ENCODE assay signal across 10 mouse cellular contexts in the genomic region with DNA sequence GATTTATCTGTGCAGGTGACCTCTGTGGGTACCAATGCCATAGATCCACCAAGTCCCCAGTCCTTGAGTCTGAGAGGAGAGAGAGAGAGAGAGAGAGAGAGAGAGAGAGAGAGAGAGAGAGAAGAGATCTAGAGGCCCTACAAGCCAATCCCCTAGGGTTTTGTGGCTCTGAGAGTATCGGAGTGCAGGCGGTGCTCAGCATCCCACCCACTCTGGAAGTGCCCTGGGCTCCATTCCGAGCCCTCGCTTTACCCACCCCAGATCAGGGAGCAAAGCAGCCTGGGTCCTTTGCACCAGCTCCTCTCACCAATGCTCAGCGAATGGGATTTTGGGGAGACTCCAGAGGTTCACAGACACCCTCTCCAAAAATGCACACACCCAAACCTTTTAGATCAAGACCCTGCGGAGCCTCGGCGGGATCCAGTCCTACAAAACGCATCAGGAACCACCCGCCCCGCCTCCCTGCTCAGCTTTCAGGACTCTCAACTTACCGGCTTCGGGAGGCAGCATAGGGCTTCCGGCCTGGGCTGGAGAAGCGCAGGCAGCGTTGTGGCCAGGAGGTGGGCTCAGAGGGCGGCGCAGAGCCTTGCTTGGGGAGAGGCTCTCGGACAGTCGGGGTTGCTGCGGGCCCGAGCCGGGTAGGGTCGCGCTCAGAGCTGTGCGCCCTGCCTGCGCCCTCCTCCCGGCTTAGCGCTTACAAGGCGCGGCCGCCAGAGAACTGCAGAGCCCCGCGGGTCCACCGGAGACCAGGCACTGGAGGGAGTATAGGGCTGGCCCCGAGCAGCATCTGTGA. TPM values are rescaled to one million over a fixed set of nuclear protein-coding genes. Genes with fewer than 3 reads are reported as not detected.
DNase-seq lines count a peak whose midpoint lies in the region; ATAC-seq lines count a peak whose summit lies in the region.
"Had no signal": no experiment of that assay in that cellular context is flagged by ENCODE, and none has a peak within 500 bp of the region (broad histone marks: within the 10 kb centered on the region; RNA-seq: fewer than 3 reads in every experiment).

No protein-coding gene starts in this region.

- no peak overlapping the region for H3K9ac ChIP-seq in kidney, embryonic 15.5 days
- H3K9ac ChIP-seq in hindbrain, embryonic 16.5 days (ENCODE audit: low read depth, low read length), result no peak overlapping the region
- no peak overlapping the region for H3K9ac ChIP-seq in neural tube, embryonic 13.5 days

- no peaks in the 10 kb centered on the region for H3K36me3 ChIP-seq in kidney, embryonic 15.5 days
- no peaks in the 10 kb centered on the region for H3K36me3 ChIP-seq in embryonic facial prominence, embryonic 10.5 days (replicated peaks)
- H3K36me3 ChIP-seq in hindbrain, embryonic 16.5 days (ENCODE audit: control insufficient read depth, insufficient read depth, low read length), result no peaks in the 10 kb centered on the region
- no peaks in the 10 kb centered on the region for H3K36me3 ChIP-seq in neural tube, embryonic 13.5 days

- no peak for DNase-seq in kidney, adult 11 months
- peak; percentile 84 for DNase-seq in embryonic facial prominence, embryonic 10.5 days (ENCODE audit: low spot score)
- DNase-seq in thymus, postnatal 4 days, result no peak
- DNase-seq in layer of hippocampus, postnatal 36 days, result no peak
- no peak for DNase-seq in cerebellum, postnatal 14 days
- DNase-seq: cerebellum, adult 2 months; kidney, postnatal 36 days had no signal

- H3K4me1 ChIP-seq in kidney, embryonic 15.5 days, result peaks cover 39% of the 10 kb centered on the region
- peaks cover 66% of the 10 kb centered on the region for H3K4me1 ChIP-seq in embryonic facial prominence, embryonic 10.5 days
- peaks cover 10% of the 10 kb centered on the region for H3K4me1 ChIP-seq in hindbrain, embryonic 16.5 days (ENCODE audit: control insufficient read depth, insufficient read depth, low read depth, low read length)
- peaks cover 20% of the 10 kb centered on the region for H3K4me1 ChIP-seq in neural tube, embryonic 13.5 days (replicated peaks)

- peak; percentile 52; the same call in 1 of the 2 replicates for ATAC-seq in kidney, embryonic 15.5 days (replicated peaks; ENCODE audit: low FRiP score)
- ATAC-seq in hindbrain, embryonic 16.5 days, result no peak
- ATAC-seq in neural tube, embryonic 13.5 days (ENCODE audit: low read depth), result peak; percentile 59; the same call in 1 of the 2 replicates

- peak overlapping the region; percentile 57 for H3K4me2 ChIP-seq in kidney, embryonic 15.5 days
- H3K4me2 ChIP-seq in hindbrain, embryonic 16.5 days (ENCODE audit: low read length), result peak overlapping the region; percentile 31
- H3K4me2 ChIP-seq in neural tube, embryonic 13.5 days, result peak overlapping the region; percentile 22

- no peaks in the 10 kb centered on the region for H3K9me3 ChIP-seq in kidney, embryonic 15.5 days (replicated peaks)
- no peaks in the 10 kb centered on the region for H3K9me3 ChIP-seq in embryonic facial prominence, embryonic 10.5 days
- no peaks in the 10 kb centered on the region for H3K9me3 ChIP-seq in hindbrain, embryonic 16.5 days (ENCODE audit: control insufficient read depth, low read length)
- no peaks in the 10 kb centered on the region for H3K9me3 ChIP-seq in neural tube, embryonic 13.5 days

- H3K4me3 ChIP-seq in kidney, embryonic 15.5 days (replicated peaks), result peak overlapping the region; percentile 32
- peak overlapping the region; percentile 61 for H3K4me3 ChIP-seq in embryonic facial prominence, embryonic 10.5 days
- H3K4me3 ChIP-seq in hindbrain, embryonic 16.5 days (ENCODE audit: low read length), result no peak overlapping the region
- H3K4me3 ChIP-seq in neural tube, embryonic 13.5 days, result no peak overlapping the region

- WGBS in kidney, embryonic 15.5 days, result 1% methylated on average over 36 of the region's 36 CpGs
- under 1% methylated on average over 36 of the region's 36 CpGs for WGBS in embryonic facial prominence, embryonic 10.5 days
- under 1% methylated on average over 34 of the region's 36 CpGs for WGBS in hindbrain, embryonic 16.5 days
- WGBS in neural tube, embryonic 13.5 days, result under 1% methylated on average over 36 of the region's 36 CpGs

- peaks cover 100% of the 10 kb centered on the region for H3K27me3 ChIP-seq in kidney, embryonic 15.5 days
- peaks cover 100% of the 10 kb centered on the region for H3K27me3 ChIP-seq in embryonic facial prominence, embryonic 10.5 days (replicated peaks; ENCODE audit: low read depth, poor library complexity, severe bottlenecking)
- peaks cover 86% of the 10 kb centered on the region for H3K27me3 ChIP-seq in hindbrain, embryonic 16.5 days (replicated peaks; ENCODE audit: control insufficient read depth, insufficient read depth, low read length)
- peaks cover 100% of the 10 kb centered on the region for H3K27me3 ChIP-seq in neural tube, embryonic 13.5 days

- no peak overlapping the region for H3K27ac ChIP-seq in kidney, embryonic 15.5 days
- H3K27ac ChIP-seq in embryonic facial prominence, embryonic 10.5 days (replicated peaks), result peak overlapping the region; percentile 87
- no peak overlapping the region for H3K27ac ChIP-seq in hindbrain, embryonic 16.5 days (ENCODE audit: low read depth, low read length)
- no peak overlapping the region for H3K27ac ChIP-seq in neural tube, embryonic 13.5 days (replicated peaks)

RNA-seq across cellular contexts. Expression of a gene that starts 4.4 kb away (rescaled TPM):
- not detected in 2 replicates for polyA plus RNA-seq in kidney, embryonic 15.5 days (2015; fragmentation: Nextera tagmentation; extraction: Ambion mirVana)
- polyA plus RNA-seq in embryonic facial prominence, embryonic 10.5 days (2016; fragmentation: Nextera tagmentation; extraction: Ambion mirVana), result 8.8 and 13.1 TPM in 2 replicates
- polyA plus RNA-seq in hindbrain, embryonic 16.5 days (2015; fragmentation: Nextera tagmentation; extraction: Ambion mirVana), result 0.06 and 2.1 TPM in 2 replicates
- polyA plus RNA-seq in neural tube, embryonic 13.5 days (2015; fragmentation: Nextera tagmentation; extraction: Ambion mirVana), result 0.28 TPM in 1 of 2 replicates, not detected in the other
- total RNA-seq in layer of hippocampus, postnatal 36 days (2021), result under 1 TPM; 0.12 to 0.25 TPM

Comparison
In these comparisons a context has a peak if more than half of its experiments do, and no peak if none do; other contexts are left out.
1. H3K4me3 ChIP-seq: peak in kidney, embryonic 15.5 days (single experiment) and embryonic facial prominence, embryonic 10.5 days (single experiment); none in hindbrain, embryonic 16.5 days (single experiment) and neural tube, embryonic 13.5 days (single experiment).
2. Peak in every context shown above with its lines, with median percentiles within 50 percentile points of each other: H3K4me2 ChIP-seq.